Mouse (Mus musculus) neural tube, embryonic 13.5 days (tissue): ENCODE data around the gene Spryd4. TPM values are rescaled to one million over a fixed set of nuclear protein-coding genes. Genes with fewer than 3 reads are reported as not detected.
"Not testable (repeated sequence)": the region's sequence is repeated elsewhere in the genome, so short reads cannot be mapped to it uniquely, and the experiment has no call there.

ENCODE experiments used
- ATAC-seq: fragments of 200-750 bp; cut with Nextera tagmentation; 2 replicates; pipeline ENCODE4 v1.8.0; 2017; ENCODE audit warnings: low read depth, mild to moderate bottlenecking, moderate TSS enrichment, moderate library complexity
- H3K27ac ChIP-seq: fragments of 300-500 bp; sonication (generic); replicated peaks from 2 replicates; pipeline ENCODE4 v1.5.1; 2015; ENCODE audit warnings: moderate library complexity, mild to moderate bottlenecking, inconsistent platforms
- H3K27me3 ChIP-seq: fragments of 300-500 bp; sonication (generic); 2 replicates; pipeline ENCODE4 v1.6.1; 2015; ENCODE audit warnings: mild to moderate bottlenecking, inconsistent platforms
- H3K36me3 ChIP-seq: fragments of 300-500 bp; sonication (generic); 2 replicates; pipeline ENCODE4 v1.6.1; 2015; ENCODE audit warnings: mild to moderate bottlenecking, inconsistent platforms
- H3K4me1 ChIP-seq: fragments of 300-500 bp; sonication (generic); replicated peaks from 2 replicates; pipeline ENCODE4 v1.6.1; 2015; ENCODE audit warnings: inconsistent platforms
- H3K4me2 ChIP-seq: fragments of 300-500 bp; sonication (generic); 2 replicates; pipeline ENCODE4 v1.6.1; 2015; ENCODE audit warnings: inconsistent platforms, mild to moderate bottlenecking, moderate library complexity
- H3K4me3 ChIP-seq: fragments of 300-500 bp; sonication (generic); 2 replicates; pipeline ENCODE4 v1.5.1; 2015; ENCODE audit warnings: mild to moderate bottlenecking, inconsistent platforms
- H3K9ac ChIP-seq: fragments of 300-500 bp; sonication (generic); 2 replicates; pipeline ENCODE4 v1.6.1; 2015; ENCODE audit warnings: moderate library complexity, mild to moderate bottlenecking, inconsistent platforms
- H3K9me3 ChIP-seq: fragments of 300-500 bp; sonication (generic); 2 replicates; pipeline ENCODE4 v1.6.1; 2016; ENCODE audit warnings: inconsistent platforms
- WGBS: fragments of 180-500 bp; shearing (Covaris S2); methylation state at CpG from one replicate; pipeline ENCODE4 v1.1.7; 2015; 5-methylcytosine and 5-hydroxymethylcytosine counted together
- polyA plus RNA-seq: library from polyadenylated mRNA; unstranded; fragments of >200 nt; fragmentation: Nextera tagmentation; extraction: Ambion mirVana; gene quantifications from 2 replicates; pipeline ENCODE4 v1.2.1, GENCODE M21; 2015

The Spryd4 gene
- 21.3 and 21.5 TPM in 2 replicates for polyA plus RNA-seq

GRCm38 (mm10) chr10:128211390-128212108 is at the start of gene Spryd4:
Gene Spryd4, minus strand, starts transcription at chr10:128211807.
- WGBS = under 1% methylated on average over 30 of the region's 30 CpGs
- Histone ChIP-seq H3K27ac (peak within 1 kb of the TSS; percentile 54), H3K4me3 (peak within 1 kb of the TSS; percentile 64), H3K4me2 (peak within 1 kb of the TSS; percentile 92), H3K27me3 (peaks cover 9% of the 10 kb centered on the region), H3K9ac (peak within 1 kb of the TSS; percentile 73), H3K9me3 (no peaks in the 10 kb centered on the region), H3K4me1 (peaks cover 23% of the 10 kb centered on the region), H3K36me3 (peaks cover 4% of the 10 kb centered on the region)
- peak; percentile 92 for ATAC-seq

DNA sequence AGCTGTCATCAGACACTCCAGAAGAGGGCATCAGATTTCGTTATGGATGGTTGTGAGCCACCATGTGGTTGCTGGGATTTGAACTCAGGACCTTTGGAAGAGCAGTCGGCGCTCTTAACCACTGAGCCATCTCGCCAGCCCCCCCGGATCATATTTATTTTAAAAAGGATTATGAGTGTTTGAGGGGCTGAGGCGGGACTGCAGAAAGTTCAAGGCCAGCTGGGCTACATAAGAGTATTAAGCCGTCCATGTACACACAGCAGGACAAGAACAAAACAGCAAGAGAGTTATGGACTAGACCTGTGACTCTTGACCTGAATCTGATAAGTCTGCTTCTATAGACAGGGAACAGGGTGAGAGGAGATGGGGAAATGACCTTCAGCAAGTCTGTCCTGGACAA is 48.8 kb upstream of the Spryd4 start:
- not testable (repeated sequence) for H3K27ac ChIP-seq, H3K27me3 ChIP-seq, H3K4me1 ChIP-seq, H3K9ac ChIP-seq, H3K9me3 ChIP-seq, H3K4me2 ChIP-seq, H3K36me3 ChIP-seq, H3K4me3 ChIP-seq, ATAC-seq
- WGBS = 85% methylated on average over 7 of the region's 7 CpGs

GRCm38 (mm10) chr10:128259946-128260345 is 48.3 kb upstream of the Spryd4 start:
- no peak for ATAC-seq
- 88% methylated on average over 5 of the region's 5 CpGs for WGBS

DNA sequence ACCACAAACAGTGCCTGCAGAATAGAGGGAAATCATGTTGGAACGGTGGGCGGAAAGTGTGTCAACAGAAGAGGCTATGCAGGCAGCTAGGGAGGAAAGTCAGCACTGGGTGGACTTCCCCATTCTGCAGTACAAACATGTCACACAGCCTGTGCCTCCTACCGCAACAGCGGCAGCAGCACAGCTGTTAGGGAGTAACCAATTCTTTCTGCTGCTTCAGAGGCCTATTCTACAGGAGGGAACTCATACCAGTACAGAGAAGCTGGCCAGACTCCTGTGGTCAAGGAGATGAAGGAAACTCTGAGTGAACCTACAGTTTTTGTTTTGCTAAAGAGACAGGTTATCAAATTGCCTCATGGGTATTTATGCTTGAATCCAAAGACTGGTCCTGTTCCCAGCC is 47.3 kb upstream of the Spryd4 start:
- no peak for ATAC-seq
- Histone ChIP-seq H3K4me1 (no peaks in the 10 kb centered on the region), H3K4me2 (no peak overlapping the region), H3K9ac (no peak overlapping the region), H3K36me3 (no peaks in the 10 kb centered on the region), H3K4me3 (no peak overlapping the region), H3K27me3 (no peaks in the 10 kb centered on the region), H3K27ac (no peak overlapping the region), H3K9me3 (no peaks in the 10 kb centered on the region)
- 84% methylated on average over 4 of the region's 4 CpGs for WGBS

More at GRCm38 (mm10) chr10:128259946-128260345, 48.3 kb upstream of the Spryd4 start:
- no peaks in the 10 kb centered on the region for H3K9me3 ChIP-seq
- H3K36me3 ChIP-seq = no peaks in the 10 kb centered on the region
- no peaks in the 10 kb centered on the region for H3K4me1 ChIP-seq
- H3K27ac ChIP-seq = no peak overlapping the region
- no peak overlapping the region for H3K4me3 ChIP-seq
- no peaks in the 10 kb centered on the region for H3K27me3 ChIP-seq
- H3K4me2 ChIP-seq = no peak overlapping the region
- H3K9ac ChIP-seq = no peak overlapping the region

DNA sequence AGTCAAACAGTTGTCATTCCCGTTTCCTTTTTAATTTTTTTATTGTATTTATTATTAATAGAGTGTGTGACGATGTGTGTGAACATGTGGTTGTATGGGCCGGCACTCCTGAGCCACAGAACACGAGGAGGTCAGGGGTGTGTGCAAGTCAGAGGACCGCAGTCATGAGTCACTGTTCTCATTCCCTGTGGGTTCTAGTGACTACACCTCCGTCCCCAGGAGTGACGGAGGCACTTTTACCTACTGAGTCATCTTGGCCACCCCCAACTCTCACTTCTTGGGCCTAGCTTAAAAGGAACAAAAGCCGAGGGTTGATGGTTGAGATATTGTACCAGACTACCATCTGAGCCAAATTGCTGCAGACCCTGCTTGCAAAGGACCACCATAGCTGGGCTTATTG is 44.7 kb upstream of the Spryd4 start:
- Histone ChIP-seq H3K27ac (no peak overlapping the region), H3K4me3 (no peak overlapping the region), H3K4me1 (no peaks in the 10 kb centered on the region), H3K36me3 (peaks cover 20% of the 10 kb centered on the region), H3K4me2 (no peak overlapping the region), H3K9me3 (no peaks in the 10 kb centered on the region), H3K27me3 (no peaks in the 10 kb centered on the region), H3K9ac (no peak overlapping the region)
- ATAC-seq = no peak
- 74% methylated on average over 8 of the region's 8 CpGs for WGBS

DNA sequence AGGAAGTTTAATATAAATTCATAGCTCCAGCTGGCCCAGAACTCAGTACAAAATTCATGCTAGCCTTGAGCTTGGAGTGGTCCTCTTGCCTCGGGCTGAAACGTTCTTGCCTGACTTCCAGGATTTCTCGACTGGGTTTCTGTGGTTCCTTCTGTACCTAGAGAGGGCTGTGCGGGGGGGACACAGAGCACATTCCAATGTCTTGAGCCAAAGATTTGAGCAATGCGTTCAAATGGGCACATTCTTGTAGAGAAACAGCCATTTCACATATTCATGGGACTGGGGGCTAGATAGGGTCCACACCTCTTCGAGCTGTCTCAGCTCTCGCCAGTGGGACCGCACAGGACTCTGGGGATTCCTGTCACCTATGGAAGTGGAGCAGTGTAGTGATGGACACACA is 44.3 kb upstream of the Spryd4 start:
- H3K36me3 ChIP-seq = peaks cover 24% of the 10 kb centered on the region
- no peaks in the 10 kb centered on the region for H3K27me3 ChIP-seq
- H3K9me3 ChIP-seq = no peaks in the 10 kb centered on the region
- no peak for ATAC-seq
- H3K4me3 ChIP-seq = no peak overlapping the region
- no peak overlapping the region for H3K27ac ChIP-seq
- no peaks in the 10 kb centered on the region for H3K4me1 ChIP-seq
- H3K9ac ChIP-seq = no peak overlapping the region
- H3K4me2 ChIP-seq = no peak overlapping the region
- 88% methylated on average over 8 of the region's 8 CpGs for WGBS

GRCm38 (mm10) chr10:128253677-128254255 is 42.2 kb upstream of the Spryd4 start, which contains the start of gene Apon:
Gene Apon, plus strand, starts transcription at chr10:128254096.
- Histone ChIP-seq H3K27ac (no peak within 1 kb of the TSS), H3K9ac (no peak within 1 kb of the TSS), H3K9me3 (no peaks in the 10 kb centered on the region), H3K27me3 (no peaks in the 10 kb centered on the region), H3K4me3 (no peak within 1 kb of the TSS), H3K4me2 (no peak within 1 kb of the TSS), H3K36me3 (peaks cover 44% of the 10 kb centered on the region), H3K4me1 (no peaks in the 10 kb centered on the region)
- ATAC-seq = no peak
- WGBS = 90% methylated on average over 4 of the region's 4 CpGs

- no peaks in the 10 kb centered on the region for H3K9me3 ChIP-seq
- H3K9ac ChIP-seq = no peak overlapping the region
- peaks cover 76% of the 10 kb centered on the region for H3K36me3 ChIP-seq
- 95% methylated on average over 13 of the region's 13 CpGs for WGBS
- ATAC-seq = no peak
- H3K27me3 ChIP-seq = no peaks in the 10 kb centered on the region
- no peaks in the 10 kb centered on the region for H3K4me1 ChIP-seq
- H3K27ac ChIP-seq = no peak overlapping the region
- H3K4me3 ChIP-seq = no peak overlapping the region
- no peak overlapping the region for H3K4me2 ChIP-seq
Observed at GRCm38 (mm10) chr10:128250565-128250964, 39.0 kb upstream of the Spryd4 start.

GRCm38 (mm10) chr10:128247020-128247732 is 35.6 kb upstream of the Spryd4 start:
- H3K4me3 ChIP-seq = no peak overlapping the region
- no peak overlapping the region for H3K9ac ChIP-seq
- H3K36me3 ChIP-seq = peaks cover 97% of the 10 kb centered on the region
- ATAC-seq = no peak
- peak overlapping the region; percentile 49 for H3K27ac ChIP-seq
- no peaks in the 10 kb centered on the region for H3K9me3 ChIP-seq
- H3K4me1 ChIP-seq = no peaks in the 10 kb centered on the region
- peak overlapping the region; percentile 33 for H3K4me2 ChIP-seq
- WGBS = 85% methylated on average over 17 of the region's 17 CpGs
- H3K27me3 ChIP-seq = no peaks in the 10 kb centered on the region

DNA sequence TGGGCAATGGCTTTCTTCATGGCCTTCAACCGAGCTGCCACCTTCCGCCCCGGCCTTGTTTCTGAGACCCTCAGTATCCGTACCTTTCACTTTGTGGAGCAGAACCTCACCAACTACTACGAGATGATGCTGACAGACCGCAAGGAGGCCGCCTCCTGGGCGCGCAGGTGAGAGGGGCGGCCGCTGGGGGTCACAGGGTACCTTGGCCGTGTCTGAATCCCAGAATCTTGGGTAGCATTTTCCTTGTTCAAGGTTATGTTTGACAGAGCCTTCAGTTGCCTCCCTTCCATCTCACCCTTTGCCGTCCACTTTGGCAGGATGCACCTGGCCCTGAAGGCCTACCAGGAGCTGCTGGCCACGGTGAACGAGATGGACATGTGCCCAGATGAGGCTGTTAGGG is 32.5 kb upstream of the Spryd4 start:
- ATAC-seq = no peak
- no peak overlapping the region for H3K27ac ChIP-seq
- H3K4me2 ChIP-seq = no peak overlapping the region
- no peak overlapping the region for H3K9ac ChIP-seq
- H3K4me3 ChIP-seq = no peak overlapping the region
- 95% methylated on average over 15 of the region's 15 CpGs for WGBS
- H3K27me3 ChIP-seq = no peaks in the 10 kb centered on the region
- no peaks in the 10 kb centered on the region for H3K4me1 ChIP-seq
- peaks cover 92% of the 10 kb centered on the region for H3K36me3 ChIP-seq
- no peaks in the 10 kb centered on the region for H3K9me3 ChIP-seq

GRCm38 (mm10) chr10:128243252-128243651 is 31.6 kb upstream of the Spryd4 start:
- Histone ChIP-seq H3K27ac (no peak overlapping the region), H3K4me2 (no peak overlapping the region), H3K4me3 (no peak overlapping the region), H3K9ac (no peak overlapping the region), H3K9me3 (no peaks in the 10 kb centered on the region), H3K36me3 (peaks cover 85% of the 10 kb centered on the region), H3K4me1 (no peaks in the 10 kb centered on the region), H3K27me3 (no peaks in the 10 kb centered on the region)
- ATAC-seq = no peak
- 94% methylated on average over 8 of the region's 8 CpGs for WGBS

- Histone ChIP-seq H3K36me3 (peaks cover 54% of the 10 kb centered on the region), H3K27ac (no peak overlapping the region), H3K9ac (no peak overlapping the region), H3K27me3 (no peaks in the 10 kb centered on the region), H3K4me1 (no peaks in the 10 kb centered on the region), H3K4me3 (no peak overlapping the region), H3K9me3 (no peaks in the 10 kb centered on the region), H3K4me2 (no peak overlapping the region)
- 95% methylated on average over 18 of the region's 18 CpGs for WGBS
- ATAC-seq = no peak
Observed at GRCm38 (mm10) chr10:128240131-128240530, 28.5 kb upstream of the Spryd4 start.
